Mouse (Mus musculus): ENCODE data around the gene Clgn.

GRCm38 (mm10) chr8:83381016-83381415, 8.7 kb upstream of the Clgn start:
- no peak for TF ChIP-seq EP300 (IDR thresholded peaks at IDR 0.05; ENCODE audit: low read length)
- TF ChIP-seq E2F4 (IDR thresholded peaks at IDR 0.05; ENCODE audit: insufficient replicate concordance, low read depth, low read length): no peak
- no peak for TF ChIP-seq POLR2AphosphoS2 (IDR thresholded peaks at IDR 0.05; ENCODE audit: low read depth, low read length)
- no peak for TF ChIP-seq TCF12 (IDR thresholded peaks at IDR 0.05; ENCODE audit: low read depth, low read length)
- TF ChIP-seq SIN3A (IDR thresholded peaks at IDR 0.05; ENCODE audit: low read length): no peak
- no peak for TF ChIP-seq BHLHE40 (IDR thresholded peaks at IDR 0.05; ENCODE audit: low read depth, low read length)
- TF ChIP-seq POLR2A (IDR thresholded peaks at IDR 0.05; ENCODE audit: low read depth, low read length): no peak
- no peak for TF ChIP-seq MAFK (IDR thresholded peaks at IDR 0.05; ENCODE audit: insufficient replicate concordance, low read length)
- no peak for TF ChIP-seq UBTF (IDR thresholded peaks at IDR 0.05; ENCODE audit: low read depth, low read length)
- TF ChIP-seq CTCF (conservative IDR thresholded peaks at IDR 0.05 in 1 of 2, IDR thresholded peaks at IDR 0.05 in 1 of 2; ENCODE audit: low read depth in 2 of 2, low read length in 2 of 2): no peak

Data from CH12.LX (cell line).